Mouse (Mus musculus) cerebellum, adult 9-10 months (tissue): ENCODE results near the gene Phf20.

ENCODE experiments used
- DNase-seq: peaks from one replicate; pipeline ENCODE4 v3.0.0; 2022

The Phf20 gene

GRCm38 (mm10) chr2:156278226-156279017 lies 82.2 kb downstream of the Phf20 start:
- DNase-seq, result peak; percentile 87

GRCm38 (mm10) chr2:156281227-156281626 lies 85.0 kb downstream of the Phf20 start:
- DNase-seq, result peak; percentile 62

- no peak for DNase-seq
Measured at GRCm38 (mm10) chr2:156285161-156285560, 88.9 kb downstream of the Phf20 start.

- DNase-seq, result no peak
Measured at GRCm38 (mm10) chr2:156286733-156287132, 90.5 kb downstream of the Phf20 start.

GRCm38 (mm10) chr2:156288222-156288621 lies 92.0 kb downstream of the Phf20 start:
- no peak for DNase-seq

- DNase-seq, result peak; percentile 84
Measured at GRCm38 (mm10) chr2:156289552-156290160, 93.4 kb downstream of the Phf20 start.

- DNase-seq, result no peak
Measured at GRCm38 (mm10) chr2:156291998-156292397, 95.7 kb downstream of the Phf20 start.

- no peak for DNase-seq
Measured at GRCm38 (mm10) chr2:156295601-156296063, 99.4 kb downstream of the Phf20 start.

- no peak for DNase-seq
Measured at GRCm38 (mm10) chr2:156296190-156296589, 99.9 kb downstream of the Phf20 start.

- DNase-seq, result no peak
Measured at GRCm38 (mm10) chr2:156297653-156298052, 101.4 kb downstream of the Phf20 start.

GRCm38 (mm10) chr2:156298458-156298857 lies 102.2 kb downstream of the Phf20 start:
- DNase-seq, result no peak

GRCm38 (mm10) chr2:156302063-156302462 lies 105.8 kb downstream of the Phf20 start:
- no peak for DNase-seq

GRCm38 (mm10) chr2:156304351-156304750 lies 108.1 kb downstream of the Phf20 start:
- DNase-seq, result no peak

- DNase-seq, result peak; percentile 57
Measured at GRCm38 (mm10) chr2:156305818-156306217, 109.6 kb downstream of the Phf20 start.

- DNase-seq, result no peak
Measured at GRCm38 (mm10) chr2:156307261-156307660, 111.0 kb downstream of the Phf20 start.

- DNase-seq, result no peak
Measured at GRCm38 (mm10) chr2:156309948-156310347, 113.7 kb downstream of the Phf20 start.

- no peak for DNase-seq
Measured at GRCm38 (mm10) chr2:156310455-156310854, 114.2 kb downstream of the Phf20 start.

GRCm38 (mm10) chr2:156310945-156311344 lies 114.7 kb downstream of the Phf20 start:
- no peak for DNase-seq

GRCm38 (mm10) chr2:156311441-156311840 lies 115.2 kb downstream of the Phf20 start:
- DNase-seq, result no peak

GRCm38 (mm10) chr2:156311841-156312291 lies 115.6 kb downstream of the Phf20 start:
- peak; percentile 46 for DNase-seq

- peak; percentile 84 for DNase-seq
Measured at GRCm38 (mm10) chr2:156312297-156312897, 116.1 kb downstream of the Phf20 start, which contains the start of the genes Cnbd2 and Scand1. TSS of gene Cnbd2 (plus strand) at chr2:156312299. TSS of gene Scand1 (minus strand) at chr2:156312704.

- DNase-seq, result peak; percentile 44
Measured at GRCm38 (mm10) chr2:156313153-156313552, 116.9 kb downstream of the Phf20 start.

GRCm38 (mm10) chr2:156314811-156315210 lies 118.5 kb downstream of the Phf20 start:
- DNase-seq, result no peak

- no peak for DNase-seq
Measured at GRCm38 (mm10) chr2:156318491-156318890, 122.2 kb downstream of the Phf20 start.
